Mouse (Mus musculus) induced T-regulatory cell, adult 2 months (primary cell): ENCODE results near the gene Lemd1.
A peak's percentile ranks its signal among the peaks of the same experiment; 100 is the strongest.

Source experiments
- DNase-seq: peaks from one replicate; pipeline ENCODE4 v3.0.0-alpha.2; 2012; ENCODE audit warnings: low read depth

The Lemd1 gene

GRCm38 (mm10) chr1:132287991-132288451 lies 96.8 kb downstream of the Lemd1 start:
- DNase-seq, result no peak

GRCm38 (mm10) chr1:132289965-132290364 lies 98.7 kb downstream of the Lemd1 start:
- DNase-seq, result no peak

GRCm38 (mm10) chr1:132290921-132291675 lies 99.9 kb downstream of the Lemd1 start:
- DNase-seq, result no peak

GRCm38 (mm10) chr1:132291706-132292105 lies 100.5 kb downstream of the Lemd1 start:
- DNase-seq, result no peak

GRCm38 (mm10) chr1:132292318-132293129 lies 101.3 kb downstream of the Lemd1 start:
- DNase-seq, result no peak

GRCm38 (mm10) chr1:132295506-132295905 lies 104.3 kb downstream of the Lemd1 start:
- DNase-seq, result no peak

GRCm38 (mm10) chr1:132296051-132296450 lies 104.8 kb downstream of the Lemd1 start:
- DNase-seq, result no peak

- no peak for DNase-seq
These were observed 107.2 kb downstream of the Lemd1 start, which contains the start of gene Klhdc8a for GRCm38 (mm10) chr1:132298425-132298800. Gene Klhdc8a (plus strand): TSS chr1:132298626.

- no peak for DNase-seq
These were observed 107.7 kb downstream of the Lemd1 start for GRCm38 (mm10) chr1:132298801-132299464.

GRCm38 (mm10) chr1:132299744-132300143 lies 108.5 kb downstream of the Lemd1 start:
- no peak for DNase-seq

- no peak for DNase-seq
These were observed 110.0 kb downstream of the Lemd1 start for GRCm38 (mm10) chr1:132301242-132301641.

- DNase-seq, result no peak
These were observed 111.2 kb downstream of the Lemd1 start for GRCm38 (mm10) chr1:132302341-132302866.

GRCm38 (mm10) chr1:132304618-132305214 lies 113.5 kb downstream of the Lemd1 start:
- DNase-seq, result no peak

GRCm38 (mm10) chr1:132306160-132306559 lies 114.9 kb downstream of the Lemd1 start:
- DNase-seq, result peak; percentile 45

GRCm38 (mm10) chr1:132306808-132307207 lies 115.6 kb downstream of the Lemd1 start:
- DNase-seq, result no peak

GRCm38 (mm10) chr1:132307962-132308361 lies 116.7 kb downstream of the Lemd1 start:
- DNase-seq, result no peak

GRCm38 (mm10) chr1:132308674-132309073 lies 117.4 kb downstream of the Lemd1 start:
- no peak for DNase-seq
